Mouse (Mus musculus): ENCODE results near the gene Rbms3. TPM values are rescaled to one million over a fixed set of nuclear protein-coding genes. Genes with fewer than 3 reads are reported as not detected.

Rbms3 gene
- total and polyA plus RNA-seq, 2 experiments from 2014 or later = 43.3 to 59.9 TPM

DNA sequence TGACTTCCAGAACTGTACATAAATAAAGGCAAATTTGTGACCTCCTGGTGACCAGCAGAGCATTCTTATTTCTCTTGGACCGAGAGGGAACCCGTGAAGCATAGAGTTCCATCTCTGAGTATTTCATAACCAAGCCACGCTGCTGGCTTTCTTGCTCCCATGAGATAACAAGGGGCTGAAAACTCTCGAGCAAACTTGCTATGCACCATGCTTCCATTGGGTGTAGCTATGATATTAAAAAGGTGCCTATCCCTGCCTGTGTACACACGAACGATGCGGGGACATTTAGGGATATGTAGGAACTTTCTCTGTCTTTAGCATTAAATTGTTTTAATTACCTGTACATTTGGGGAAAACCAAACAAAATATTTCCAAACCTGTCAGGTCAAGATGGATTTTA lies 827.1 kb downstream of the Rbms3 start:
- Histone ChIP-seq H3K36me3 (ENCODE audit: insufficient read depth, low read length) (no peaks in the 10 kb centered on the region), H3K4me1 (ENCODE audit: insufficient read depth, low read length) (0 out of 2 replicates have a peak, but pooled peaks cover 8% of the 10 kb centered on the region), H3K27me3 (ENCODE audit: insufficient read depth, low read length) (no peaks in the 10 kb centered on the region), H3K4me3 (ENCODE audit: low read depth, low read length) (no peak overlapping the region), H3K9me3 (ENCODE audit: low read length) (no peaks in the 10 kb centered on the region), H3K9ac (replicated peaks; ENCODE audit: low read length, poor library complexity, severe bottlenecking) (no peak overlapping the region), H3K4me2 (ENCODE audit: low read depth, low read length, poor library complexity, severe bottlenecking) (no peak overlapping the region), H3K27ac (ENCODE audit: low read depth, low read length) (no peak overlapping the region)
- peak; percentile 61 for DNase-seq (ENCODE audit: low spot score)
- 60% methylated on average over 7 of the region's 7 CpGs for WGBS
- no peak for ATAC-seq (ENCODE audit: low FRiP score)
- TF ChIP-seq CTCF (IDR thresholded peaks at IDR 0.05) = peak; percentile 75

DNA sequence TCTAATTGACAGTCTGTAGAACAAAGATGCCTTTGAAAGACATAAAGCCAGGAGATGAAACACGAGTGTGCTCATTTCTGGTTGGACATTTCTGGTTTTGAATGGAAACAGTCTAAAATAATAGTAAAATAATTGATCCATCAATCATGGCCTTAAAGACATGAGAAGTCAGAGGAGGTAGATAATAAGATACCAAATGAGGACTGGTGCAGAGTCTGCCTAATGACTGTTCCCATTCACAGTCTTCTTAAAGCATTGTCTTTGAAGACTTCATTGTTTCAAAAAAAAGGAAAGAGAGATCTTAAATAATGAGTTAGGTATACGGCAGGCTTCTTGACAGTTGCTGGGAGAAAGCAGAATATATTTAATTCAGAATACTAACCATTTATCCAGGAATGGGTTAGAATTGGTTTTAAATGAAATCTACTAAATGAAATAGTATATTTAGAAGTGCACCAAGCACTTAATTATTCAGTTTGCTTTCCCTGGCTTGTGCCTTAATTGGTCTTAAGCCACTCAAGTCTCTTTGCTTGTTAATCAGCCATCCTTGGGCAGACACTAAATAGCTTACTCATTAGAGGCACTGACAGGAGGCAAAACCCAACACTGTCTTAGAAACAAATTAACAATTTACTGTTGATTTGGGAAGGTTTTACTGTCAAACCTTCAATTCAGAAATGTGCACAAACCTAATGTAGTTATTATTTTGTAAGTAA lies 834.3 kb downstream of the Rbms3 start:
- no peak overlapping the region for H3K4me2 ChIP-seq (ENCODE audit: low read depth, low read length, poor library complexity, severe bottlenecking)
- H3K27me3 ChIP-seq (ENCODE audit: insufficient read depth, low read length) = no peaks in the 10 kb centered on the region
- no peaks in the 10 kb centered on the region for H3K9me3 ChIP-seq (ENCODE audit: low read length)
- H3K36me3 ChIP-seq (ENCODE audit: insufficient read depth, low read length) = no peaks in the 10 kb centered on the region
- WGBS = 43% methylated on average over 2 of the region's 2 CpGs
- H3K9ac ChIP-seq (replicated peaks; ENCODE audit: low read length, poor library complexity, severe bottlenecking) = no peak overlapping the region
- ATAC-seq (ENCODE audit: low FRiP score) = no peak
- H3K4me1 ChIP-seq (ENCODE audit: insufficient read depth, low read length) = no peaks in the 10 kb centered on the region
- H3K27ac ChIP-seq (ENCODE audit: low read depth, low read length) = no peak overlapping the region
- DNase-seq (ENCODE audit: low spot score) = no peak
- H3K4me3 ChIP-seq (ENCODE audit: low read depth, low read length) = no peak overlapping the region
- TF ChIP-seq CTCF (IDR thresholded peaks at IDR 0.05) = no peak

DNA sequence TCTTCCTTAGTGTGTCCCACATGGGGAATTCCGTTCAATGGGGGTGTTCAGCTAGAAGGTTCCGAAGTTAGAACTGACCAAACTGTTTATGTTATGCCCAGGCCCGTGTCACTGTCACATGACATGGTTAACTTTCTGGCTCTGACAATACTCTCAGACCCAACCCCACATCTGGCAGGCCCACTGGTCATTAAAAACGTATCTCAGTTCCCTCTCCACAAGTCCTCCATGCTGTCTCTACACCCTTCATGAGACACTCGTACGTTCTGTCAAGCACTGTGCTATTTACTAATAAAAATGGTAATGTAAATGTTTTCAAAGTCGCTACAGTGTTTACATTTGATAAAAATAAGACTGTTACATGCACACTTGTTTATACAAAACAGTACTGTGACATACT lies 837.9 kb downstream of the Rbms3 start:
- H3K27me3 ChIP-seq (ENCODE audit: insufficient read depth, low read length) = no peaks in the 10 kb centered on the region
- 0 out of 2 replicates have a peak, but pooled peaks cover 3% of the 10 kb centered on the region for H3K9me3 ChIP-seq (ENCODE audit: low read length)
- 89% methylated on average over 7 of the region's 7 CpGs for WGBS
- DNase-seq (ENCODE audit: low spot score) (no peak), ATAC-seq (ENCODE audit: low FRiP score) (no peak)
- no peaks in the 10 kb centered on the region for H3K36me3 ChIP-seq (ENCODE audit: insufficient read depth, low read length)
- H3K27ac ChIP-seq (ENCODE audit: low read depth, low read length) = no peak overlapping the region
- TF ChIP-seq CTCF (IDR thresholded peaks at IDR 0.05) = no peak
- no peak overlapping the region for H3K4me3 ChIP-seq (ENCODE audit: low read depth, low read length)
- H3K4me2 ChIP-seq (ENCODE audit: low read depth, low read length, poor library complexity, severe bottlenecking) = no peak overlapping the region
- H3K4me1 ChIP-seq (ENCODE audit: insufficient read depth, low read length) = no peaks in the 10 kb centered on the region
- H3K9ac ChIP-seq (replicated peaks; ENCODE audit: low read length, poor library complexity, severe bottlenecking) = no peak overlapping the region

DNA sequence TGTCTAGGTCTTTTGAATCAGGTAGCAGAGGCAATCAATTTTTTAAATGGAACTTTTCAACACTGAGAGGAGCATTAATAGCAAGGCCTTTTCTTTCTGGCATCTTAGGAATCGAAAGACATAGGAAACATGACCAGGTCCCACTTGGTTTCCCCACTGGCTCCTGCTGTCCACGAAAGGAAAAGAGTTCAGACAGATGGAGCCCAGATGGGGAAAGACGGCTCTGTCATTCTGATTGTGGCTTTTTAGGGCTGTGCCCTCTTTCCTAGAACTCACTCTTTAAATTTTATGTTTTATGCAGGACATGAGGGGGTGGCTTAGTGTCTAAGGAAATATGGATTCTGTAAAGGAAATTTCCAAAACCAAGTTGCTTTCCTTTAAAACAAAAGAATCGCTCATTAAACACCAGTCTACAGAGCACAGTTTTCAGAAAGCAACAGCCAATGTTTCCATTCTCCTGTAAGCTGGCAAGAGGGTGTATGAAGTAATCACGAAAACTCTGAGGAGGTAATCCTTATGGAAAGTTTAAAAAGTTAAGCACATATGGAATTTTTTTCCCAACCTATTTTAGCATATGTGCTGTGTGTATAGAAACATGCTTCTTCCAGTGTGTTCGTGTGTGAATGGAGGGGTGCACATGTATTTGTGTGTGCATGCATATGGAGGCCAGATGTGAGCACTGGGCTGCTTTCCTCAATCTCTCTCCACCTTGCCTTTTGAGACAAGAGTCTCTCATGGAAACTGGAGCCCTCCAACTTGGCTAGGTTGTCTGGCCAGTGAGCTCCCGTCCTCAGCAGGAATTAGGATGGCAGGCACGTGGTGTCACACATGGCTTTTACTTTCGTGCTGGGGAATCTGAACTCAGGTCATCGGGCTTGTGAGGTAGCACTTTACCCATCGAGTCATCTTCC lies 843.3 kb downstream of the Rbms3 start:
- Histone ChIP-seq H3K9me3 (ENCODE audit: low read length) (0 out of 2 replicates have a peak, but pooled peaks cover 3% of the 10 kb centered on the region), H3K27ac (ENCODE audit: low read depth, low read length) (no peak overlapping the region), H3K27me3 (ENCODE audit: insufficient read depth, low read length) (no peaks in the 10 kb centered on the region), H3K4me3 (ENCODE audit: low read depth, low read length) (no peak overlapping the region), H3K9ac (replicated peaks; ENCODE audit: low read length, poor library complexity, severe bottlenecking) (no peak overlapping the region), H3K4me2 (ENCODE audit: low read depth, low read length, poor library complexity, severe bottlenecking) (no peak overlapping the region), H3K4me1 (ENCODE audit: insufficient read depth, low read length) (no peaks in the 10 kb centered on the region), H3K36me3 (ENCODE audit: insufficient read depth, low read length) (no peaks in the 10 kb centered on the region)
- no peak for TF ChIP-seq CTCF (IDR thresholded peaks at IDR 0.05)
- ATAC-seq (ENCODE audit: low FRiP score) = no peak
- 83% methylated on average over 11 of the region's 11 CpGs for WGBS
- DNase-seq (ENCODE audit: low spot score) = no peak

DNA sequence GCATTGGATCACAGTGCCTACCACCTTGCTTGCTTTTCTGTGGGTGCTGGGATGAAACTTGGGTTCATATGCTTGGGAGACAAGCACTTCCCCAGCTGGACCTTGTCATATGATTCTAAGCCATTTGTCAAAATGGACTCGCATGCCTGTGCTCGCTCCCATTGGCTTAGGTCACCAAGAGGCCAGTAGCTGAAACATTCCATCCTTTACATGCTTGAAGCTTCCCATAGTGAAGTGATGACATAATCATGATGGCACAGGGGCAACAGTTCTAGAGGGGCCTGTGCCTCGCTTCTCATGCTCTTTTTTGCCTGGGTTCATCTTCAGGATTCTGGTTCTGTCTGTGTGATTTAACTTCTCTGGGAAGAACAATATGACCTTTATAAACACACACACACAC lies 857.9 kb downstream of the Rbms3 start:
- TF ChIP-seq CTCF (IDR thresholded peaks at IDR 0.05) = no peak
- no peak overlapping the region for H3K27ac ChIP-seq (ENCODE audit: low read depth, low read length)
- H3K4me2 ChIP-seq (ENCODE audit: low read depth, low read length, poor library complexity, severe bottlenecking) = no peak overlapping the region
- no peak for DNase-seq (ENCODE audit: low spot score)
- H3K4me1 ChIP-seq (ENCODE audit: insufficient read depth, low read length) = no peaks in the 10 kb centered on the region
- ATAC-seq (ENCODE audit: low FRiP score) = no peak
- no peaks in the 10 kb centered on the region for H3K27me3 ChIP-seq (ENCODE audit: insufficient read depth, low read length)
- H3K9ac ChIP-seq (replicated peaks; ENCODE audit: low read length, poor library complexity, severe bottlenecking) = no peak overlapping the region
- no peaks in the 10 kb centered on the region for H3K36me3 ChIP-seq (ENCODE audit: insufficient read depth, low read length)
- WGBS = 86% methylated on average over 3 of the region's 3 CpGs
- no peak overlapping the region for H3K4me3 ChIP-seq (ENCODE audit: low read depth, low read length)
- no peaks in the 10 kb centered on the region for H3K9me3 ChIP-seq (ENCODE audit: low read length)

Data from midbrain, postnatal 0 days (tissue).